In genomic region chr3:88715716-88716115, GRCm38 (mm10) we compare ENCODE assay signal across 3 mouse cellular contexts. TPM values are rescaled to one million over a fixed set of nuclear protein-coding genes. Genes with fewer than 3 reads are reported as not detected.
DNase-seq lines count a peak whose midpoint lies in the region; TF ChIP-seq lines count a peak whose summit lies in the region.
"Not testable (repeated sequence)": the region's sequence is repeated elsewhere in the genome, so short reads cannot be mapped to it uniquely, and the experiment has no call there.

No protein-coding gene starts in this region.

- not testable (repeated sequence) for TF ChIP-seq CTCF in CH12.LX (conservative IDR thresholded peaks at IDR 0.05 in 1 of 2, IDR thresholded peaks at IDR 0.05 in 1 of 2; ENCODE audit: low read depth in 2 of 2, low read length in 2 of 2); MEL (IDR thresholded peaks at IDR 0.05 in 2 of 3, conservative IDR thresholded peaks at IDR 0.05 in 1 of 3; ENCODE audit: control insufficient read depth in 1 of 3, insufficient read depth in 1 of 3, low read depth in 2 of 3, low read length in 3 of 3, poor library complexity in 1 of 3, severe bottlenecking in 1 of 3)

- H3K36me3 ChIP-seq in CH12.LX (replicated peaks in 1 of 2; ENCODE audit: control insufficient read depth in 1 of 2, insufficient read depth in 1 of 2, low read length in 1 of 2) (peaks cover 28 to 59% of the 10 kb centered on the region in 2 experiments), MEL (ENCODE audit: control insufficient read depth in 1 of 2, insufficient read depth in 2 of 2, low read length in 2 of 2) (peaks cover 29 to 33% of the 10 kb centered on the region in 2 experiments)
- H3K36me3 ChIP-seq in heart, embryonic 10.5 days, result peaks cover 56% of the 10 kb centered on the region

- dilution Hi-C loops in CH12.LX (cut with MboI; ENCODE audit: extremely low pct_ligation_motif_present, extremely low pct_unique_long_range_greater_than_20kb, low sequenced_read_pairs), result not testable (repeated sequence)

- not testable (repeated sequence) for TF ChIP-seq POLR2A in CH12.LX (IDR thresholded peaks at IDR 0.05; ENCODE audit: low read depth, low read length); MEL (IDR thresholded peaks at IDR 0.05; ENCODE audit: control insufficient read depth in 1 of 2, insufficient read depth in 1 of 2, low read depth in 1 of 2, low read length in 2 of 2, poor library complexity in 1 of 2)

- not testable (repeated sequence) for H3K4me2 ChIP-seq in CH12.LX (ENCODE audit: insufficient read depth, low read depth, poor library complexity, severe bottlenecking)

- 83% methylated on average over 5 of the region's 5 CpGs for WGBS in heart, embryonic 10.5 days

- not testable (repeated sequence) for TF ChIP-seq EP300 in CH12.LX (IDR thresholded peaks at IDR 0.05; ENCODE audit: low read length); MEL (IDR thresholded peaks at IDR 0.05; ENCODE audit: low read depth in 1 of 2, low read length in 2 of 2)

- H3K27ac ChIP-seq in CH12.LX (ENCODE audit: insufficient read depth, low read depth); MEL (ENCODE audit: control insufficient read depth, low read depth, low read length); heart, embryonic 10.5 days: not testable (repeated sequence)

- peaks cover 6 to 43% of the 10 kb centered on the region in 2 experiments for H3K4me1 ChIP-seq in CH12.LX (ENCODE audit: control insufficient read depth in 1 of 2, insufficient read depth in 2 of 2)
- peaks cover 19 to 20% of the 10 kb centered on the region in 2 experiments for H3K4me1 ChIP-seq in MEL (ENCODE audit: control insufficient read depth in 1 of 2, insufficient read depth in 2 of 2, low read length in 2 of 2)
- peaks cover 17% of the 10 kb centered on the region for H3K4me1 ChIP-seq in heart, embryonic 10.5 days

- not testable (repeated sequence) for H3K27me3 ChIP-seq in CH12.LX (replicated peaks); MEL (ENCODE audit: control insufficient read depth in 1 of 2, insufficient read depth in 2 of 2, low read length in 2 of 2); heart, embryonic 10.5 days (ENCODE audit: insufficient read depth, poor library complexity, severe bottlenecking)

- H3K4me3 ChIP-seq in CH12.LX (replicated peaks in 1 of 3; ENCODE audit: low read depth in 2 of 3, low read length in 2 of 3, poor library complexity in 1 of 3); MEL (ENCODE audit: control insufficient read depth in 1 of 2, insufficient read depth in 1 of 2, low read depth in 2 of 2, low read length in 2 of 2); heart, embryonic 10.5 days: not testable (repeated sequence)

- not testable (repeated sequence) for DNase-seq in CH12.LX (ENCODE audit: extremely low read depth); MEL (ENCODE audit: low read depth, low spot score)
- peak; percentile 52 for DNase-seq in heart, embryonic 10.5 days (ENCODE audit: low spot score)

- H3K79me2 ChIP-seq in CH12.LX (replicated peaks; ENCODE audit: control insufficient read depth, extremely low read depth, insufficient read depth, poor library complexity, severe bottlenecking); MEL (ENCODE audit: control insufficient read depth, insufficient read depth, low read length, poor library complexity): not testable (repeated sequence)

- H3K9ac ChIP-seq in CH12.LX (ENCODE audit: insufficient read depth, low read depth); MEL (ENCODE audit: control insufficient read depth, low read depth, low read length, poor library complexity, severe bottlenecking): not testable (repeated sequence)

- in situ Hi-C loops in CH12.LX (cut with MboI; ENCODE audit: low pct_ligation_motif_present, low pct_unique_long_range_greater_than_20kb, low sequenced_read_pairs), result loop anchor here (5.0 kb wide), 1 partner anchor 37 kb away; no protein-coding TSS in a partner anchor

- not testable (repeated sequence) for H3K9me3 ChIP-seq in CH12.LX (replicated peaks; ENCODE audit: low read length); MEL (replicated peaks; ENCODE audit: insufficient read depth, low read length); heart, embryonic 10.5 days

- not testable (repeated sequence) for TF ChIP-seq RAD21 in CH12.LX (IDR thresholded peaks at IDR 0.05; ENCODE audit: low read depth, low read length); MEL (IDR thresholded peaks at IDR 0.05; ENCODE audit: low read depth, low read length)

TF ChIP-seq in CH12.LX, 34 proteins besides CTCF, POLR2A, EP300 and RAD21:
- 0 out of 2 replicates have a peak, but pooled peaks have one; percentile 28 for TF ChIP-seq TBP (conservative IDR thresholded peaks at IDR 0.05; ENCODE audit: low read depth, low read length)

TF ChIP-seq in MEL, 35 proteins besides CTCF, POLR2A, EP300 and RAD21:
- peak; percentile 83 for TF ChIP-seq TBP (IDR thresholded peaks at IDR 0.05; ENCODE audit: low read depth, low read length)

RNA-seq across cellular contexts. Expression of gene Rit1, which starts 0.9 kb away (rescaled TPM):
- total RNA-seq in CH12.LX (2012; rRNA removed) (21.4 and 23.7 TPM in 2 replicates), CH12.LX (2014; rRNA removed) (28.7 and 29.1 TPM in 2 replicates), MEL (2012; rRNA removed) (28.7 and 38.6 TPM in 2 replicates)
- polyA plus RNA-seq in CH12.LX (2012; ENCODE audit: insufficient read length, low read depth) (18.4 and 20.6 TPM in 2 replicates), MEL (2012; ENCODE audit: insufficient read depth in 1 of 2, insufficient read length in 2 of 2, low read depth in 1 of 2, low replicate concordance in 2 of 2, missing spikeins in 1 of 2) (10 to 100 TPM in 1 of 2 experiments, not detected in 1; 34.1 TPM)
- 40.5 and 42.5 TPM in 2 replicates for polyA plus RNA-seq in heart, embryonic 10.5 days (2016; fragmentation: Nextera tagmentation; extraction: Ambion mirVana)

RNA-seq across cellular contexts. Expression of gene Khdc4, which starts 30.1 kb away (rescaled TPM):
- total RNA-seq in CH12.LX (2012; rRNA removed) (35.2 and 40.2 TPM in 2 replicates), CH12.LX (2014; rRNA removed) (56.6 and 58.6 TPM in 2 replicates), MEL (2012; rRNA removed) (43.4 and 47.4 TPM in 2 replicates)
- polyA plus RNA-seq in CH12.LX (2012; ENCODE audit: insufficient read length, low read depth) (53.6 TPM in 2 replicates), MEL (2012; ENCODE audit: insufficient read depth in 1 of 2, insufficient read length in 2 of 2, low read depth in 1 of 2, low replicate concordance in 2 of 2, missing spikeins in 1 of 2) (10 to 100 TPM in 1 of 2 experiments, not detected in 1; 71.0 TPM)
- polyA plus RNA-seq in heart, embryonic 10.5 days (2016; fragmentation: Nextera tagmentation; extraction: Ambion mirVana), result 73.3 and 87.3 TPM in 2 replicates

RNA-seq across cellular contexts. Expression of gene Syt11, which starts 59.2 kb away (rescaled TPM):
- 3.8 and 4.5 TPM in 2 replicates for total RNA-seq in CH12.LX (2012; rRNA removed)
- 5.4 and 5.7 TPM in 2 replicates for total RNA-seq in CH12.LX (2014; rRNA removed)
- 8.2 and 8.8 TPM in 2 replicates for polyA plus RNA-seq in CH12.LX (2012; ENCODE audit: insufficient read length, low read depth)
- 0.19 and 0.56 TPM in 2 replicates for total RNA-seq in MEL (2012; rRNA removed)
- 1 to 10 TPM in 1 of 2 experiments, not detected in 1; 1.4 TPM for polyA plus RNA-seq in MEL (2012; ENCODE audit: insufficient read depth in 1 of 2, insufficient read length in 2 of 2, low read depth in 1 of 2, low replicate concordance in 2 of 2, missing spikeins in 1 of 2)
- polyA plus RNA-seq in heart, embryonic 10.5 days (2016; fragmentation: Nextera tagmentation; extraction: Ambion mirVana), result 11.8 and 15.8 TPM in 2 replicates
